Mouse (Mus musculus): Measurements from ENCODE around the gene Iqschfp. TPM values are rescaled to one million over a fixed set of nuclear protein-coding genes. Genes with fewer than 3 reads are reported as not detected.

Gene Iqschfp
- total RNA-seq, 1 experiment from 2014 or later = not detected

DNA sequence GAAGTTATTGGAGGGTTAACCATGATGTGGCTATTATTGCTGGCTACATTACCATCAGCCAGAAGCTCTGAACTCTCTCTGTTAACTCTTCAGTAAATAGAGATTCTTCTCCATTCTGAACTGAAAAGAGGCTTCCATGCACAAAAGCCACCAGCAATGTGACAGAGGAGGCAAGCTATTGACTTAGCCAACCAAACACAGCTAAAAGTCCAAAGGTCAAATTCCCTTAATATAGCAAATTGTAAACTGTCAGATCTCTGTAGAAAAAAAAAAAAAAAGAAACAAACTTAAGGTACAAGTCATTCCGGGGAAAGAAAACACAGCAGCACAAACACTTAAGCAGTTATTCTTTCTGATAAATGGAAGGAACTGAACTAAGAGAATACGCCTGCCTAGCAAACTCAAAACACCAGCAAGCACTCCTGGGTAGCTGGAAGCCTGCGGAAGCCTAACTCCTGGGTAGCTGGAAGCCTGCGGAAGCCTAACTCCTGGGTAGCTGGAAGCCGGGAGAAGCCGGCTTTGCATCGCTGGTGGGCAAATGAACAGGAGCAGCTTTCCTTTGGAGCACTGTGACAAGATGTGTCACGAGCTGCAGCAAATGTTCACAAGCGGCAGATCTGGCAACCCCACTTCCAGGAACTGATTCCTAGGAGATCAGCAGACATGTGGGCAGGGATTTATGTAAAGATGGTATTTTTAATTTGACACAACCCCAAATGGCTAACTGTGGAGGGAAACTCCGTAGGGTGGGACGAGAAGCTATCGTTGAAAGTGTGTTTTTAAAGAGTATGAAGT, 701.2 kb downstream of the Iqschfp start:
- no peak for ATAC-seq (ENCODE audit: extremely low read depth, insufficient number of reproducible peaks, low FRiP score, poor library complexity, severe bottlenecking)

DNA sequence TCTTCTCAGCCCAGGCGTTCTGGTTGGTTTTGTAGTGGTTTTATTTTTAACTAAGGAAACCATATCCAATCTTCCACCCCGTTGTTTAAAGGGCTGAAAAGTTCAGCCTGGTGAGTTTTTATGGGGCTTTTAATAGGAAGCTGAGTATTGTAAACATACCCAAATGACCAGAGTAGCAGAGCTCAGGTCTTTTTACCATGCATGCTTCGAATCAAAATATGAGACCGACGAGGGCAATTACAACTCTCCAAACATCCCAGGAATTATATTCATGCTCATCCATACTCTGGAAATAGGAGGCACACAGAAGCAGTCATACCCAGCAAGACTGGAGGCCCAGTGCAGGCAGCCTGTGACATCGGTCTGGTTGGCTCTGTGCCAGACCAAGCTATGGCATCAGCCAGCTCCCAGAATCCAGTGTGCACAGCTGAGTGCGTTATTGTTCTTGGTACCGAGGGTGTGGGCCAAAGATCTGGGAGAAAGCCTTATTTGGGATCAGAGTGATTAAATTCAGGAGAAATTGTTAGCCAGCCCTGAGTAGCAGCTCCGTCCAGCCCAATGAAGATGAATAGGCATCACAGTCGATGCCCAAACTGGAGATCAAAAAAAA, 703.4 kb downstream of the Iqschfp start:
- ATAC-seq (ENCODE audit: extremely low read depth, insufficient number of reproducible peaks, low FRiP score, poor library complexity, severe bottlenecking) = no peak

GRCm38 (mm10) chr3:68596938-68597337, 704.9 kb downstream of the Iqschfp start:
- ATAC-seq (ENCODE audit: extremely low read depth, insufficient number of reproducible peaks, low FRiP score, poor library complexity, severe bottlenecking) = no peak

GRCm38 (mm10) chr3:68602891-68603290, 710.9 kb downstream of the Iqschfp start:
- no peak for ATAC-seq (ENCODE audit: extremely low read depth, insufficient number of reproducible peaks, low FRiP score, poor library complexity, severe bottlenecking)

- ATAC-seq (ENCODE audit: extremely low read depth, insufficient number of reproducible peaks, low FRiP score, poor library complexity, severe bottlenecking) = no peak
Observed at GRCm38 (mm10) chr3:68604467-68604866, 712.4 kb downstream of the Iqschfp start.

- ATAC-seq (ENCODE audit: extremely low read depth, insufficient number of reproducible peaks, low FRiP score, poor library complexity, severe bottlenecking) = no peak
Observed at GRCm38 (mm10) chr3:68604962-68605361, 712.9 kb downstream of the Iqschfp start.

- no peak for ATAC-seq (ENCODE audit: extremely low read depth, insufficient number of reproducible peaks, low FRiP score, poor library complexity, severe bottlenecking)
Observed at GRCm38 (mm10) chr3:68605942-68606603, 714.0 kb downstream of the Iqschfp start.

DNA sequence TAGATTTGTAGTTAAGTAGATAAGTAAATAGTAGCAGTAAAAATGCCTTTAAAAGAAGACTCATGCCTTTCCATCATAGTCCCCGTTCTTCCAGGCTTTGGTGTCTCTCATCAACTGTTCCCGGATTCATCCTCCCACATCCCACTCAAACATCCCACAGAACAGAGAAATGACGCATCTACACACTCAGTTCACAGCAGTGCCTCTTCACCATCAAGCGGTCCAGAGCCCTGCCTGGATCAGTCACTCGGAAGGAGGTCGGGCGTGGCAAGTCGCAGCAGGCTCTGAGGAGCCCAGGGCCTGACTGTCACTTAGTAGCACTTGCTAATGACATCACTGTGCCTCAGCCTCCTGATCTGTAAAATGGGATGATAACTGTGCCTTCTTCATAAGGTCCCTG, 714.7 kb downstream of the Iqschfp start:
- ATAC-seq (ENCODE audit: extremely low read depth, insufficient number of reproducible peaks, low FRiP score, poor library complexity, severe bottlenecking) = no peak

GRCm38 (mm10) chr3:68607336-68607735, 715.3 kb downstream of the Iqschfp start:
- no peak for ATAC-seq (ENCODE audit: extremely low read depth, insufficient number of reproducible peaks, low FRiP score, poor library complexity, severe bottlenecking)

DNA sequence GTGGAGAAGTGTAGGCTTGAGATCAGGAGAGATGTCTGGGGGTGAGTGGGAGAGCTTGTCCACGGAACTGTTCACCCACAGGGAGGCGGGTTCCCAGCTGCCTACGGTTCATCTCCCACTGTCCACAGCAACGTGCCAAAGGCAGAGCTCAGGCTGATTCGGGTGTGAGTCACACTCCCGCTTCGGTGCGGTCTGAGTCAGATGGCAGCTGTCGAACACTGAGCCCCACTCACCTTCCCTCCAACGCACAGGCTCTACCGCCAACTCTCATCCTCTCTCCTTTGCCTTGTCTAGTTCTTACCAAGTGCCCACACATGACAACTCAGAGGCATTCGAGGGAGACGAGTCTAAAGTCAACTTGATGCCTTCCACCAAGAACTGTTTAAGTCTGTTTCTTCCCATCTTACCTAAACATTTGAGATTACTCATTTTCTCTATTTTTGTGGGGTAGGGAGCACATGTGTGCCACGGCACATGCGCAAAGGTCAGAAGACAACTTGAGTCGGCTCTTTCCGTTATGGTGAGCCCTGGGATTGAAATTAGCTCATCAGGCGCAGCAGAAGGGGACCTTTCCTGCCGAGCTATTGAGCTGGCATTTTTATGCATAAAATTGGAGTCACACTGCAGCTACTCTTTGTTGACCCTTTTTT, 716.9 kb downstream of the Iqschfp start:
- ATAC-seq (ENCODE audit: extremely low read depth, insufficient number of reproducible peaks, low FRiP score, poor library complexity, severe bottlenecking) = no peak

- no peak for ATAC-seq (ENCODE audit: extremely low read depth, insufficient number of reproducible peaks, low FRiP score, poor library complexity, severe bottlenecking)
Observed at GRCm38 (mm10) chr3:68610011-68610410, 718.0 kb downstream of the Iqschfp start.

DNA sequence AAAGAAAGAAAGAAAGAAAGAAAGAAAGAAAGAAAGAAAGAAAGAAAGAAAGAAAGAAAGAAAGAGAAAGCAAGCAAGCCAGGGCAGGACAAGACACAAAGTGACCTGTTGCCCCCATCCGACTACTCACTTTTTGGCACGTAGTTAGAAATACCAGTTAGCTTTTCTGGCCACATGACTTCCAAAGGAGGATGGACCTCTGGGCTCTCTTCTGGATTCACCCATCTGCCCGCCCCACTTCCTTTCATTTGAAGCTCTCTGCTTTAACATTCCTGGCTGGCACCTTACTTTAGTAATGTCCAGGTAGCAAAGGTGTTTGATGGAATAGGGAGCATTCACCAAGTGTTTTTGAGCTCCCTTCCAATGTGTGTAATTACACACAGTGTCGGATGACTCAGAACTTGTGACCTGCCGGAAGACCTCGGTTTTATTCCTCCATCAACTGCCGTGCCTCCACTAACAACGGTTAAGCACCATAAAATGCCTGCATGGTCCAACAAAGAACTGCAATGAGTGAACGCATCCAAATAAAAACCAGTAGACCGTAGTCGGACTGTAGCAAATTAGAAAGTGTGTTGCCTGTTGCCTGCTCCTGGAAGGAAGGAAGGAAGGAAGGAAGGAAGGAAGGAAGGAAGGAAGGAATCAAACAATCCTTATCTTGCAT, 718.7 kb downstream of the Iqschfp start:
- ATAC-seq (ENCODE audit: extremely low read depth, insufficient number of reproducible peaks, low FRiP score, poor library complexity, severe bottlenecking) = no peak

- peak; percentile 51; the same call in 1 of the 2 replicates for ATAC-seq (ENCODE audit: extremely low read depth, insufficient number of reproducible peaks, low FRiP score, poor library complexity, severe bottlenecking)
Observed at GRCm38 (mm10) chr3:68615042-68615810, 723.2 kb downstream of the Iqschfp start.

DNA sequence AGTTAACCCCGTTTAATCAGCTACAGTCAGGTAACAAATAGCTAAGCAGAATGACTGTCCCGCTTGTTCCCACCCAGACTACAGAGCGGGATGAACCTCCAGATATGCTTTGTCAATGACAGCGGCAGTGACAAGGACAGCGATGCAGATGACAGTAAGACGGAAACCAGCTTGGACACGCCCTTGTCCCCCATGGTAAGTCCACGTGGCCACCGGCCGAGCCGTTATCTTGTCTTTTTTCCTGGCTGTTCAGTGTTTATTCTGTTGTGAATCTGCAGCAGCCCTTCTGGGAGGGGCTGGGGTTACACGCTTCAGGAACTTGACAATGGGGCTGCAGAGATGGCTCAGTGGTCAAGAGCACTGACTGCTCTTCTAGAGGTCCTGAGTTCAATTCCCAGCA, 724.3 kb downstream of the Iqschfp start:
- no peak for ATAC-seq (ENCODE audit: extremely low read depth, insufficient number of reproducible peaks, low FRiP score, poor library complexity, severe bottlenecking)

- no peak for ATAC-seq (ENCODE audit: extremely low read depth, insufficient number of reproducible peaks, low FRiP score, poor library complexity, severe bottlenecking)
Observed at GRCm38 (mm10) chr3:68617708-68618107, 725.7 kb downstream of the Iqschfp start.

DNA sequence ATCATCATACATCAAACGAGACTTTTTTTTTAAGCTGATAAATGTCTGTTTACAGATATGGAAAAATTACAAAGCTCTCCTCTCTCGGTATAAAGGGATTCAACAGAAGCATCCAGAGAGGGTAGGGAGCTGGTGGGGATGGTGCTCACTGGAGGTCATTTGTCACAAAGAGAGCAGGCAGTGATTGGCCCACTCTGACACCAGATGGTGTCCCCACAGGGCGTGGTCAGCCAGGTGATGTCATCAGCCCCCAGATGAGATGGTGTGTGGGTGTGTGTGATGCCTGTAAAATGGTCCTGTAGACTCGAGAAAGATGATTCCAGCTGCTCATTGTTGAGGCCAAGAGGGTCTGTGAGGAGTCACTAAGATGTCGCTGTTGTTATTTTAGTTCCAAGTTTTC, 727.1 kb downstream of the Iqschfp start:
- ATAC-seq (ENCODE audit: extremely low read depth, insufficient number of reproducible peaks, low FRiP score, poor library complexity, severe bottlenecking) = no peak

- no peak for ATAC-seq (ENCODE audit: extremely low read depth, insufficient number of reproducible peaks, low FRiP score, poor library complexity, severe bottlenecking)
Observed at GRCm38 (mm10) chr3:68621971-68622370, 729.9 kb downstream of the Iqschfp start.

DNA sequence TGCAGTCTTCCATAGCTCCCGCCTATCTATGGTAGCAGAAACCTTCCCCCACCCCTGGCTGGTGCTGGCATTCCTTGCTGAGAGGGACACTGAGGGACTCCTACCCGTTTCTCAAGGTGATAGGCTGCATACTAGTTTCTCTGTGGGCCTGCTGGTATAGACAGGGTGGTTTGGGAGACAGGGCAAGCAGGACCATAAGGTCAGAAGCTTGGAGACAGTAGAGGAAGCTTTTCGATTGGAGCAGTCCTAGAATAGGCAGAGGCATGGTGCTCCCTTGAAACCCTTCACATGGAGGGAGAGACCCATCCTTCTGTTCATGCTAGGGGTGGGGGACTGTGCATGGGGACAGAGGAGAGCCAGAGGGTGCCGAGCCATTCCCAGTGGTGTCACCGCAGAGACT, 731.0 kb downstream of the Iqschfp start:
- ATAC-seq (ENCODE audit: extremely low read depth, insufficient number of reproducible peaks, low FRiP score, poor library complexity, severe bottlenecking) = no peak

All from neutrophil, adult 5-6 weeks (primary cell).